Mouse (Mus musculus): ENCODE measurements around the gene Clcn1. TPM values are rescaled to one million over a fixed set of nuclear protein-coding genes. Genes with fewer than 3 reads are reported as not detected.

Gene Clcn1
- total and polyA plus RNA-seq, 3 experiments: 0.04 to 0.22 TPM; not detected in 1

DNA sequence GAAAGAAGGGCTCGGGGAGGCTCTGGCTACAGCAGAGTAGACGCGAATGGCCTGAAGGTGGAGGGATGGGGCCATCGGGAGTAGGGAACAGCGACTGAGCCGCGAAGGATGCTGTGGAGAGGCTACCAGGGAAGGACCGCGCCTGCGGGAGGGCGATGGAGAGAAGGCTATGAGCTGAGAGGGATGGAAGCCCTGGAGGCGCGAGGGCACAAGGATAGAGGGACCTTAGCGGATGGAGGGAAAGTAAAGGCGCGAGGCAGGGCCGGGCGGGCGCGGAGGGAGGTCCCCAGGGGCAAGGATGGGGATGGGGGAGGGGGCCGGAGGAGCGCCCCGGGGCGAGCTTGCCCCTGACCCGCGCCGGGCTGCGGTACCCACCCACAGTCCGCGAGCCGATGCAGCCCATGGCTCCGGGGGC, 37.6 kb downstream of the Clcn1 start:
- no peaks in the 10 kb centered on the region for H3K9me3 ChIP-seq (replicated peaks; ENCODE audit: insufficient read depth, low read length)
- DNase-seq (ENCODE audit: low read depth, low spot score): no peak

DNA sequence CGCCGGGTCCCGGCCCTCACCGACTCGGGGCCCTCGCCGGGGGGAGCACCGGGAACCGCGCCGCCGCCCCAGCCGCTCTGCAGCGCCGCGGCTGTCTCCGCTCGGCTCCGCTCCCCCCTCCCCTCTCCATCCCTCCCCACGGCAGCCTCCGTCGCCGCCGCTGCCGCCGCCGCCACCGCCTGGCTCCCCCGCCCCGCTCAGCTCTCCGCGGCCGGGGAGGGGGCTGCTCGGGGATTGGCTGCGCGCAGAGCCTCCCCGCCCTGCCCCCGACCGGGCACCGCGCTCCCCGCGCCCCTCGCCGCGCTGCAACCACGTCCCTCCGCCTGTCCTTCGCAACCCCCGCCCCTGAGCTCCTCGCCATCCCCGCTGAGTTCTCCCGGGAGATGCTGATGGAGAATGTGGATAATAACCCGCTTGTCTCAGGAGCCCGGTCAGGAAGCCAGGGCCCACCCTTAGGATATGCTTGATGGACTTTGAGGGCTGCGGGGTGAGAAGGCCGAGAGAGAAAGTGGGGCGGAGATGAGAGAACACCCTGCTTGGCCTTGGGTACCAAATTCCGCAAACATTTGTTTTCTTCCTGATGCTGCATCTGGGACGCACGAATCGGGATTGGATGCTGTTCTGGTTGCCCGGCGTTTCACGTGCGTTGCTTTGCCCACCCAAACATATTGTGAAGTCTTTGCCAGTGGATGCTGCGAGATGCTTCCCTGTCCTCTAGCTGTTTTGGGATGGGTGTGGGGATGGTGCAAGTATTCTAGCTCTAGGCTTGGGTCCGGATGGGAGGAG, 38.2 kb downstream of the Clcn1 start, which contains the start of gene Fam131b:
TSS of gene Fam131b (minus strand) at position 162 of the 786 bp plus-strand sequence.
- H3K4me3 ChIP-seq (ENCODE audit: control insufficient read depth in 1 of 2, insufficient read depth in 1 of 2, low read depth in 2 of 2, low read length in 2 of 2): no peak within 1 kb of the TSS
- no peaks in the 10 kb centered on the region for H3K79me2 ChIP-seq (ENCODE audit: control insufficient read depth, insufficient read depth, low read length, poor library complexity)
- no peak for DNase-seq (ENCODE audit: low read depth, low spot score)
- peaks cover 2 to 22% of the 10 kb centered on the region in 2 experiments for H3K4me1 ChIP-seq (ENCODE audit: control insufficient read depth in 1 of 2, insufficient read depth in 2 of 2, low read length in 2 of 2)
- H3K9me3 ChIP-seq (replicated peaks; ENCODE audit: insufficient read depth, low read length): no peaks in the 10 kb centered on the region
- no peak within 1 kb of the TSS for H3K9ac ChIP-seq (ENCODE audit: control insufficient read depth, low read depth, low read length, poor library complexity, severe bottlenecking)
- peaks cover 0 to 1% of the 10 kb centered on the region in 2 experiments; a peak in 1 of 4 replicates for H3K27me3 ChIP-seq (ENCODE audit: control insufficient read depth in 1 of 2, insufficient read depth in 2 of 2, low read length in 2 of 2)
- TF ChIP-seq NRF1 (IDR thresholded peaks at IDR 0.05; ENCODE audit: insufficient read depth, low read depth, low read length, poor library complexity, severe bottlenecking) (no peak), RCOR1 (IDR thresholded peaks at IDR 0.05; ENCODE audit: low read depth, low read length) (no peak), ZNF384 (IDR thresholded peaks at IDR 0.05; ENCODE audit: low read depth, low read length) (no peak), SMC3 (IDR thresholded peaks at IDR 0.05; ENCODE audit: low read depth, low read length) (no peak), MYC (IDR thresholded peaks at IDR 0.05; ENCODE audit: low read depth, low read length) (no peak), ZC3H11A (IDR thresholded peaks at IDR 0.05; ENCODE audit: low read depth, low read length) (no peak), NELFE (IDR thresholded peaks at IDR 0.05; ENCODE audit: low read depth, low read length) (no peak), ETS1 (IDR thresholded peaks at IDR 0.05; ENCODE audit: low read depth, low read length) (no peak), ZKSCAN1 (IDR thresholded peaks at IDR 0.05; ENCODE audit: low read depth, low read length) (no peak), BHLHE40 (IDR thresholded peaks at IDR 0.05; ENCODE audit: borderline replicate concordance, low read depth, low read length) (no peak), USF1 (IDR thresholded peaks at IDR 0.05; ENCODE audit: low read depth, low read length) (no peak), MYB (IDR thresholded peaks at IDR 0.05; ENCODE audit: low read depth, low read length) (no peak), POLR2A (IDR thresholded peaks at IDR 0.05; ENCODE audit: control insufficient read depth in 1 of 2, insufficient read depth in 1 of 2, low read depth in 1 of 2, low read length in 2 of 2, poor library complexity in 1 of 2) (no peak), CTCF (IDR thresholded peaks at IDR 0.05 in 2 of 3, conservative IDR thresholded peaks at IDR 0.05 in 1 of 3; ENCODE audit: control insufficient read depth in 1 of 3, insufficient read depth in 1 of 3, low read depth in 2 of 3, low read length in 3 of 3, poor library complexity in 1 of 3, severe bottlenecking in 1 of 3) (no peak), EP300 (IDR thresholded peaks at IDR 0.05; ENCODE audit: low read depth in 1 of 2, low read length in 2 of 2) (no peak), RAD21 (IDR thresholded peaks at IDR 0.05; ENCODE audit: low read depth, low read length) (no peak), MAX (IDR thresholded peaks at IDR 0.05; ENCODE audit: low read length) (no peak), TAL1 (IDR thresholded peaks at IDR 0.05; ENCODE audit: low read length) (no peak), MEF2A (IDR thresholded peaks at IDR 0.05; ENCODE audit: extremely low read depth, insufficient replicate concordance, low read depth, low read length, poor library complexity, severe bottlenecking) (no peak), MAZ (IDR thresholded peaks at IDR 0.05; ENCODE audit: low read depth, low read length) (no peak)
- peaks cover 0 to 28% of the 10 kb centered on the region in 2 experiments; a peak in 2 of 4 replicates for H3K36me3 ChIP-seq (ENCODE audit: control insufficient read depth in 1 of 2, insufficient read depth in 2 of 2, low read length in 2 of 2)
- no peak within 1 kb of the TSS for H3K27ac ChIP-seq (ENCODE audit: control insufficient read depth, low read depth, low read length)

More for the DNA sequence above, 37.6 kb downstream of the Clcn1 start:
- TF ChIP-seq NRF1 (IDR thresholded peaks at IDR 0.05; ENCODE audit: insufficient read depth, low read depth, low read length, poor library complexity, severe bottlenecking) (no peak), MAZ (IDR thresholded peaks at IDR 0.05; ENCODE audit: low read depth, low read length) (no peak), SMC3 (IDR thresholded peaks at IDR 0.05; ENCODE audit: low read depth, low read length) (no peak), MYB (IDR thresholded peaks at IDR 0.05; ENCODE audit: low read depth, low read length) (no peak), ZC3H11A (IDR thresholded peaks at IDR 0.05; ENCODE audit: low read depth, low read length) (no peak), ZKSCAN1 (IDR thresholded peaks at IDR 0.05; ENCODE audit: low read depth, low read length) (no peak), KAT2A (conservative IDR thresholded peaks at IDR 0.05; ENCODE audit: low read depth, low read length) (no peak), MYC (IDR thresholded peaks at IDR 0.05; ENCODE audit: low read depth, low read length) (no peak), UBTF (IDR thresholded peaks at IDR 0.05; ENCODE audit: borderline replicate concordance, insufficient read depth, low read depth, low read length) (no peak), JUND (IDR thresholded peaks at IDR 0.05; ENCODE audit: low read depth, low read length) (no peak), BHLHE40 (IDR thresholded peaks at IDR 0.05; ENCODE audit: borderline replicate concordance, low read depth, low read length) (no peak), NELFE (IDR thresholded peaks at IDR 0.05; ENCODE audit: low read depth, low read length) (no peak), MXI1 (IDR thresholded peaks at IDR 0.05; ENCODE audit: low read depth, low read length) (no peak), ZMIZ1 (IDR thresholded peaks at IDR 0.05; ENCODE audit: low read depth, low read length) (no peak)
- no peak overlapping the region for H3K27ac ChIP-seq (ENCODE audit: control insufficient read depth, low read depth, low read length)
- H3K4me3 ChIP-seq (ENCODE audit: control insufficient read depth in 1 of 2, insufficient read depth in 1 of 2, low read depth in 2 of 2, low read length in 2 of 2): no peak overlapping the region
- H3K4me1 ChIP-seq (ENCODE audit: control insufficient read depth in 1 of 2, insufficient read depth in 2 of 2, low read length in 2 of 2): peaks cover 2 to 22% of the 10 kb centered on the region in 2 experiments
- H3K27me3 ChIP-seq (ENCODE audit: control insufficient read depth in 1 of 2, insufficient read depth in 2 of 2, low read length in 2 of 2): peaks cover 0 to 1% of the 10 kb centered on the region in 2 experiments; a peak in 1 of 4 replicates
- H3K79me2 ChIP-seq (ENCODE audit: control insufficient read depth, insufficient read depth, low read length, poor library complexity): no peaks in the 10 kb centered on the region
- peaks cover 0 to 28% of the 10 kb centered on the region in 2 experiments; a peak in 2 of 4 replicates for H3K36me3 ChIP-seq (ENCODE audit: control insufficient read depth in 1 of 2, insufficient read depth in 2 of 2, low read length in 2 of 2)
- H3K9ac ChIP-seq (ENCODE audit: control insufficient read depth, low read depth, low read length, poor library complexity, severe bottlenecking): no peak overlapping the region

Measured in MEL (cell line).